Mouse (Mus musculus): ENCODE results near the gene Parp14. TPM values are rescaled to one million over a fixed set of nuclear protein-coding genes. Genes with fewer than 3 reads are reported as not detected.

Parp14 gene
- polyA plus RNA-seq, 1 experiment, result 0.02 TPM

GRCm38 (mm10) chr16:35888174-35888573 is 16.8 kb upstream of the Parp14 start:
- TF ChIP-seq FOSL1 (IDR thresholded peaks at IDR 0.05; ENCODE audit: insufficient read depth, low read length, poor library complexity, severe bottlenecking) (no peak), CEBPB (IDR thresholded peaks at IDR 0.05; ENCODE audit: low read depth) (no peak)
- no peak overlapping the region for H3ac ChIP-seq (ENCODE audit: control insufficient read depth, insufficient read length, low read depth)

GRCm38 (mm10) chr16:35874416-35874815 is 3.1 kb upstream of the Parp14 start:
- no peaks in the 10 kb centered on the region for H3K79me2 ChIP-seq (ENCODE audit: control insufficient read depth, insufficient read depth)
- no peaks in the 10 kb centered on the region for H3K79me3 ChIP-seq (ENCODE audit: low read depth)
- H3K4me3 ChIP-seq (ENCODE audit: insufficient read depth, poor library complexity, severe bottlenecking), result no peak overlapping the region
- no peak overlapping the region for H3ac ChIP-seq (ENCODE audit: control insufficient read depth, insufficient read length, low read depth)
- TF ChIP-seq MAX (IDR thresholded peaks at IDR 0.05) (no peak), FOSL1 (IDR thresholded peaks at IDR 0.05; ENCODE audit: insufficient read depth, low read length, poor library complexity, severe bottlenecking) (no peak), CEBPB (IDR thresholded peaks at IDR 0.05; ENCODE audit: low read depth) (no peak), CTCF (IDR thresholded peaks at IDR 0.05; ENCODE audit: control insufficient read depth, insufficient read depth, insufficient read length) (no peak), USF1 (IDR thresholded peaks at IDR 0.05; ENCODE audit: low read depth) (no peak), MYOG (IDR thresholded peaks at IDR 0.05; ENCODE audit: control insufficient read depth, extremely low read depth, insufficient read length) (no peak), MYOD1 (IDR thresholded peaks at IDR 0.05; ENCODE audit: control insufficient read depth, insufficient read length, low read depth) (no peak)
- H3K27me3 ChIP-seq (ENCODE audit: control insufficient read depth, insufficient read depth, insufficient read length), result no peaks in the 10 kb centered on the region
- H3K36me3 ChIP-seq (ENCODE audit: control insufficient read depth, insufficient read depth), result no peaks in the 10 kb centered on the region

More at GRCm38 (mm10) chr16:35888174-35888573, 16.8 kb upstream of the Parp14 start:
- Histone ChIP-seq H3K36me3 (ENCODE audit: control insufficient read depth, insufficient read depth) (no peaks in the 10 kb centered on the region), H3K4me3 (ENCODE audit: insufficient read depth, poor library complexity, severe bottlenecking) (no peak overlapping the region), H3K27me3 (ENCODE audit: control insufficient read depth, insufficient read depth, insufficient read length) (peaks cover 10% of the 10 kb centered on the region), H3K79me3 (ENCODE audit: low read depth) (no peaks in the 10 kb centered on the region), H3K79me2 (ENCODE audit: control insufficient read depth, insufficient read depth) (no peaks in the 10 kb centered on the region)

- H3K4me3 ChIP-seq (ENCODE audit: insufficient read depth, poor library complexity, severe bottlenecking), result no peak overlapping the region
- H3K79me2 ChIP-seq (ENCODE audit: control insufficient read depth, insufficient read depth), result no peaks in the 10 kb centered on the region
- H3ac ChIP-seq (ENCODE audit: control insufficient read depth, insufficient read length, low read depth), result no peak overlapping the region
- no peak for TF ChIP-seq MYOG (IDR thresholded peaks at IDR 0.05; ENCODE audit: control insufficient read depth, extremely low read depth, insufficient read length)
- no peak for TF ChIP-seq MYOD1 (IDR thresholded peaks at IDR 0.05; ENCODE audit: control insufficient read depth, insufficient read length, low read depth)
- no peak for TF ChIP-seq MAX (IDR thresholded peaks at IDR 0.05)
- TF ChIP-seq FOSL1 (IDR thresholded peaks at IDR 0.05; ENCODE audit: insufficient read depth, low read length, poor library complexity, severe bottlenecking), result no peak
- TF ChIP-seq CEBPB (IDR thresholded peaks at IDR 0.05; ENCODE audit: low read depth), result no peak
- TF ChIP-seq CTCF (IDR thresholded peaks at IDR 0.05; ENCODE audit: control insufficient read depth, insufficient read depth, insufficient read length), result no peak
- TF ChIP-seq USF1 (IDR thresholded peaks at IDR 0.05; ENCODE audit: low read depth), result no peak
- H3K36me3 ChIP-seq (ENCODE audit: control insufficient read depth, insufficient read depth), result no peaks in the 10 kb centered on the region
- H3K79me3 ChIP-seq (ENCODE audit: low read depth), result no peaks in the 10 kb centered on the region
- no peaks in the 10 kb centered on the region for H3K27me3 ChIP-seq (ENCODE audit: control insufficient read depth, insufficient read depth, insufficient read length)
These were observed 1.2 kb upstream of the Parp14 start for GRCm38 (mm10) chr16:35872410-35873006.

- H3K79me3 ChIP-seq (ENCODE audit: low read depth), result no peaks in the 10 kb centered on the region
- no peak overlapping the region for H3ac ChIP-seq (ENCODE audit: control insufficient read depth, insufficient read length, low read depth)
- no peaks in the 10 kb centered on the region for H3K27me3 ChIP-seq (ENCODE audit: control insufficient read depth, insufficient read depth, insufficient read length)
- no peak overlapping the region for H3K4me3 ChIP-seq (ENCODE audit: insufficient read depth, poor library complexity, severe bottlenecking)
- H3K36me3 ChIP-seq (ENCODE audit: control insufficient read depth, insufficient read depth), result no peaks in the 10 kb centered on the region
- TF ChIP-seq CEBPB (IDR thresholded peaks at IDR 0.05; ENCODE audit: low read depth), result no peak
- no peak for TF ChIP-seq MYOD1 (IDR thresholded peaks at IDR 0.05; ENCODE audit: control insufficient read depth, insufficient read length, low read depth)
- no peak for TF ChIP-seq MAX (IDR thresholded peaks at IDR 0.05)
- no peak for TF ChIP-seq CTCF (IDR thresholded peaks at IDR 0.05; ENCODE audit: control insufficient read depth, insufficient read depth, insufficient read length)
- TF ChIP-seq MYOG (IDR thresholded peaks at IDR 0.05; ENCODE audit: control insufficient read depth, extremely low read depth, insufficient read length), result no peak
- no peaks in the 10 kb centered on the region for H3K79me2 ChIP-seq (ENCODE audit: control insufficient read depth, insufficient read depth)
These were observed 554 bp upstream of the Parp14 start for GRCm38 (mm10) chr16:35871898-35872297.

- H3K36me3 ChIP-seq (ENCODE audit: control insufficient read depth, insufficient read depth), result no peaks in the 10 kb centered on the region
These were observed 730 bp downstream of the Parp14 start for GRCm38 (mm10) chr16:35870581-35871047.

GRCm38 (mm10) chr16:35869656-35870055 is 1.7 kb downstream of the Parp14 start:
- Histone ChIP-seq H3K36me3 (ENCODE audit: control insufficient read depth, insufficient read depth) (no peaks in the 10 kb centered on the region), H3ac (ENCODE audit: control insufficient read depth, insufficient read length, low read depth) (no peak overlapping the region), H3K79me3 (ENCODE audit: low read depth) (no peaks in the 10 kb centered on the region), H3K79me2 (ENCODE audit: control insufficient read depth, insufficient read depth) (no peaks in the 10 kb centered on the region), H3K27me3 (ENCODE audit: control insufficient read depth, insufficient read depth, insufficient read length) (no peaks in the 10 kb centered on the region), H3K4me3 (ENCODE audit: insufficient read depth, poor library complexity, severe bottlenecking) (no peak overlapping the region)
- TF ChIP-seq MAX (IDR thresholded peaks at IDR 0.05) (no peak), CTCF (IDR thresholded peaks at IDR 0.05; ENCODE audit: control insufficient read depth, insufficient read depth, insufficient read length) (no peak), USF1 (IDR thresholded peaks at IDR 0.05; ENCODE audit: low read depth) (no peak), MYOD1 (IDR thresholded peaks at IDR 0.05; ENCODE audit: control insufficient read depth, insufficient read length, low read depth) (no peak), FOSL1 (IDR thresholded peaks at IDR 0.05; ENCODE audit: insufficient read depth, low read length, poor library complexity, severe bottlenecking) (no peak), MYOG (IDR thresholded peaks at IDR 0.05; ENCODE audit: control insufficient read depth, extremely low read depth, insufficient read length) (no peak), CEBPB (IDR thresholded peaks at IDR 0.05; ENCODE audit: low read depth) (no peak)

More at GRCm38 (mm10) chr16:35870581-35871047, 730 bp downstream of the Parp14 start:
- no peaks in the 10 kb centered on the region for H3K79me3 ChIP-seq (ENCODE audit: low read depth)
- TF ChIP-seq MYOD1 (IDR thresholded peaks at IDR 0.05; ENCODE audit: control insufficient read depth, insufficient read length, low read depth), result no peak
- TF ChIP-seq MYOG (IDR thresholded peaks at IDR 0.05; ENCODE audit: control insufficient read depth, extremely low read depth, insufficient read length), result no peak
- no peak for TF ChIP-seq MAX (IDR thresholded peaks at IDR 0.05)
- no peak for TF ChIP-seq CEBPB (IDR thresholded peaks at IDR 0.05; ENCODE audit: low read depth)
- no peak for TF ChIP-seq USF1 (IDR thresholded peaks at IDR 0.05; ENCODE audit: low read depth)
- no peak for TF ChIP-seq CTCF (IDR thresholded peaks at IDR 0.05; ENCODE audit: control insufficient read depth, insufficient read depth, insufficient read length)
- no peak for TF ChIP-seq FOSL1 (IDR thresholded peaks at IDR 0.05; ENCODE audit: insufficient read depth, low read length, poor library complexity, severe bottlenecking)
- H3ac ChIP-seq (ENCODE audit: control insufficient read depth, insufficient read length, low read depth), result no peak overlapping the region
- H3K27me3 ChIP-seq (ENCODE audit: control insufficient read depth, insufficient read depth, insufficient read length), result no peaks in the 10 kb centered on the region
- H3K4me3 ChIP-seq (ENCODE audit: insufficient read depth, poor library complexity, severe bottlenecking), result peak overlapping the region; percentile 41
- no peaks in the 10 kb centered on the region for H3K79me2 ChIP-seq (ENCODE audit: control insufficient read depth, insufficient read depth)

Data from C2C12 (cell line).